Mouse (Mus musculus) urinary bladder, postnatal 10 days (tissue): ENCODE results near the gene Spz1.
"Not testable (repeated sequence)": the region's sequence is repeated elsewhere in the genome, so short reads cannot be mapped to it uniquely, and the experiment has no call there.

Experiments used
- DNase-seq: peaks from one replicate; pipeline ENCODE4 v3.0.0; 2022; ENCODE audit warnings: low spot score

Gene Spz1

DNA sequence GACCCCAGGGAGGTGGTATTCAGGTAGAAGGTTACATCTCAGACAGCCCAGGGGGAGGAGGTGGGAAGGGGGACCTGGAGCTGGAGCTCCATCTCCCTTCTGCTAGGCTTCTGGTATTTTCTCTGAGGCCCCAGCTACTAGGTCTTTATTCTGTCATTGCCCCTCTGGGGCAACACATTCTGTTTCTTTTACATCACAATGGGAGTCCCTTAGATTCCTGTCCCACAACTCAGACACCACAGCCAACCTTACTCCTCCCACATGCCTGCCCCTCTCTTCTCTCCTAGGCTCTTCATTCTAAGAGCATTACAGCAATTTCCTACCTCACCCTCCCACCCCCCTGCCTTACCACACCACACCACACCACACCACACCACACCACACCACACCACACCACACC lies at the start of gene Spz1:
Gene Spz1 (minus strand): TSS at position 101 of the 400 bp plus-strand sequence.
- no peak for DNase-seq

DNA sequence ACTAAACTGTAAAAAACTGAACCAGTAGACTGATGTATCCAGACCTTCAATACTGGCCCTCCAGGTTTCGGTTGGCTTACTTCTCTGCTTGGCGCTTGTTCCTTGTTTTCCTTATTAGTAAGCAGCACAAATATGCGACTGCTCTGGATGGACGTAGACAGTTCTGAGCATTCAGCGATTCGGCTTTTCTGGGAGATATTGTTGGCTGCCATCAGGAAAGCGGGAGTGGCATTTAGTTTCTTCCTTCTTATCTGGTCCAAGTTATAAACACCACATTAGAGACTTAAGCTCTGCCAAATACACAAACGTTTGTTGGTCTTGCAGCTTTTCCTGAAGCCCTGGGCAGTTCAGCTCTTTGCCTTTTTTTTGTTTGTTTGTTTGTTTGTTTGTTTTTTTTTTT lies 40.5 kb upstream of the Spz1 start:
- no peak for DNase-seq

DNA sequence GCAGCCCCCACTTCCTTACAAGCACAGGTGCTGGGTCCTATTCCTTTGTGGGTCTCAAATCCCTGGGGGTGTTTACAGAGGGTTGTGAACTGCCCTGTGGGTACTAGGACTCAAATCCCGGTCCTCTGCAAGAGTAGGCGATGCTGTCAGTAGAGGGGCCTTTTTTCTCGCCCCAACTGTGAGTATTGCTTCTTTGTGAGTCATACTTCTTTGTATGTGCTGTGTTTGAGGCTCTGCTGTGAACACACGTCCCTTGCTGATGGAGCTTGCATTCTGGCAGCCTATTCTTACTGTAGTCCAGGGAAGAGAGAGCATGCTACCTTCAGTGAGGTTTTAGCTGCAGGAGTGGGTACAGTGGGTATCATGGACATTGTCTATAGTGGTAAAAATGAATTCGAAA lies 39.2 kb upstream of the Spz1 start:
- DNase-seq = no peak

DNA sequence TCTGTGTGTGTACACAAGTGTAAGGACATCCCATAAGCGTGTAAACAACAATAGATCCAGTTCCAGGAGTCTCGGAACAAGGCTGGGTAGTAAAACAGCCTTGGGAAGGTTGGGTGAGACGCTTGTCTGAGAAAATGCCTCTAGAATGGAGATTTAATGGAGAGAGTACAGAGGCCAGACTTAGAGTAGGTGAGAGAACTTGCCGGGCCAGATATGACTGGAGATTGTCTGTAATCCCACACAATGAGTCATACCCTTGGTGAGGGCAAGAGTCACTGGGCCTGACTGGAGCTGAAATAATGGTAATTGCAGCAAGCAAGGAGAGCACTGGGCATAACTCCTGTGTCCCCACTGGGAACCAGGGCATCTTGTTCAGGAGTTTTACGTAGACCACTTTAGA lies 37.1 kb upstream of the Spz1 start:
- DNase-seq = no peak

DNA sequence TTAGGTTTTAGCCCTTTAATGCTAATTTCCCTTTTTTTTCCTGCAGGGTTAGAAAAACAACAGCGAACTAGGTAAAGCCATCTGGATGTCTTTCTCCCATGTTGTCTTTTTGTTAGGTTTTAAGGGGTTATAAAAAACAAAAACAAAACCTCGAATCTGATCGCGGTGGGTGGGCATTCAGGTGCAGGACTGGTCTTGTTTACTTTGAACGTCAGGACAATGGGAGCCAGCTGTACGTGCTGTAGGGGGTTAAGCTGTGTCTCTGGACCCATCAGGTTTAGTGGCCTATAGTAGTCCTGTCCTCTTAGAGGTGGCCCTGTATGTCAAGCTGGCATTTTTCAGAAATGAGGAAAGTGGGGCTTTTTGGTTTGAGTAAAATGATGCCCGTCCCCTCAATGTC lies 35.9 kb upstream of the Spz1 start:
- DNase-seq = no peak

DNA sequence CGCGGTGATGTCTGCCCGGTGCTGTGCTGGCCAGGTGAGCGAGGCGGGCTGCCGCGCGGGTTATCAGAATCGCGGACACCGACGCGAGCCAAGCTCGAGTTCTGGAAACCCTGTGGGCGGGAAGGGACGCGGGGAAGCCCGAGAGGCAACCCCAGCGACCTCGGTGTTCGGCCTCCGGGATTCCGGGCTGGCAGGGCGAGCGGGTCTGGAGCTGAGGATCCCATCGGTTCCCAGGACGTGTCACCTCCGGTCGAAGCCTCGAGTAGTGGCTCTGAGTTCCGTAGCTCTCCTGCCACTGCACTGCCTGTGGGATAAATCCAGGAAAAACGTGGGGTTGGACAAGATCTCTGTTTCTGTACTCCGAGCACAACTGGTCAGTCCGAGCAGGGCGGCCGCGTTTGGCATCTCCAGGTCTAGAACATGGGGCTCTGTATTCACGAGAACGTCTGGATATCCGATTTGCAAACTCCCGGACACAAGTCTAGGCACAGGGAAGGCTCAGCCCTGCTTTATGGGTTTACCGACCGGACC lies 35.3 kb upstream of the Spz1 start:
- no peak for DNase-seq

DNA sequence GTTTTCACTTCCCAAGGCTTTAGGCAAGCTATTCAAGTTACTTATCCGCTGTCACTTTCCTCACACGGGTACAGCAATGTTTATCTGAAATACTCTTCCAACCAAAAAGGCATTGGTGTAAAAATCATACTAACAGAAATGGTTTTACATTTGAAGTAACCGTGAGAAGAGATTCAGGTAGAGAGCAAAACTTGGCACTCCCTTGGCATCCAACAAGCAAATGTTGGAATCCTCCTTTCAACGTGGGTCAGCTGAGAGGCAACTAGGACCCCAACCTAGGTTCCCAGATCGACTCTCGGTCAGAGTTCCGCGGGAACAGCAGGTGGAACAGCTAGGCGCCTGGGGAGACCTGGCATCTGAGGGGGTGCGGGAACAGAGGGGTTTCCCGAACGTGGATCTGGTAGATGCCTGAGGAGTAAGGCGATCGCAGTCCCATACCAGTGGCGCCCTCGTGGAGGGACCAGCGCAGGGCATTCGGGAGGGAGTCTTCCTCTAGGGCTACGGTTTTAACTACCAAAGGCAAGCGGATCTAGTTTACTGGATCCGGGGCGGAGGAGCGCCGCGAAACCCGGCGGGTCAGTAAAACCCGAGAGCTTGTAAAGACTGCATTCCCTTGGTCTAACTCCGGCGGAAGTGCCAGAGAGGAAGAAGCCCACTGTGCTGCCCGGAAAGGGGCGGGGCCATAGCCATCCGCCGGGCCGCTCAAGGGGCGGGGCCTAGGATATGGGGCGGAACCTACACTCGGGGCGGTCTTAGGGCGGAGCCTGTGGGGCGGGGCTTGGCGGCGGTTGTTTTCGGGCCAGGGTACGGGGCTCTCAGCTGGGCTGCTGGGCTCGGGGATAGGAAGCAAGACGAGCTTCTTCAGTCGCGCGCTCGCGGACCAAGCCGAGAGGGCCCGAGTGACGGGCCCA lies 34.6 kb upstream of the Spz1 start, which contains the start of gene Serinc5:
Gene Serinc5 (plus strand): TSS at position 781 of the 911 bp plus-strand sequence.
- DNase-seq = peak; percentile 93

DNA sequence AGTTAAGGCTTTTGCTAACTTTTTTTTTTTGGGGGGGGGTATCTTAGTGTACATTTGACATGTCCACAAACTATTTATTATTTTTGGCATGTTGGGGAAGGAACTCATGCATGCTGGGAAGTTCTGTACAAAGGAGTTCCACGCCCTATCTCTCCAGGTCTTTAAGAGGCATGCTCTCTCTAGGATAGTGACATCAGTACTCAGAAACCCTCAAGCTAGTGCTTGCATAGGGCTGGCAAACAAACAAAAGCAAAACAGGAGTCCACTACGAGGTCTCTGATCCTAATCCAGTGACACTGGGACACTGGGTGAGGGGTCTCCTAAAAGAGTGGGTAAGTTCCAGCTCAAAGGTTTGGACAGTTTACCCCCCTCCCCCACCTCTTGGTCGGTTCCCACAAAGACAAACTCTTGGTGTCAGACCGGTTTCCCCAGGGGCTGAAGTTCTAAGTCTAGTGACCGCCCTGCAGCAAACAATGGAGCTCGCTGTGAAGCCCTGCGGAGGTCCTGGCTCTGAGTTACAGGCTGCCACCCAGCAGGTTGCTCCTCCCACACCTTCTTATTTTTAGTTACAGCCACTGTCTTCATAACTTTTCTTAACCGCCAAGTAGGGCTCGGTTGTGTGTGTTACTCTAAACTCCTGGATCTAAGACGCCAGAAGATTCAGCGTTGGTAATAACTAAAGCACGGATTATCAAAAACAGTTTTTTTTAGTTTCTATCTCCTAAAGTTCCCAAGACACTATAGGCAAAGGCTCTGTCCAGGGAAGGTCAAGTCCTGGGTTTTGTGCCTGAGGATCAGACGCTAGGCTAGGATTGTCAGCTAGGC lies 33.7 kb upstream of the Spz1 start:
- DNase-seq = no peak

DNA sequence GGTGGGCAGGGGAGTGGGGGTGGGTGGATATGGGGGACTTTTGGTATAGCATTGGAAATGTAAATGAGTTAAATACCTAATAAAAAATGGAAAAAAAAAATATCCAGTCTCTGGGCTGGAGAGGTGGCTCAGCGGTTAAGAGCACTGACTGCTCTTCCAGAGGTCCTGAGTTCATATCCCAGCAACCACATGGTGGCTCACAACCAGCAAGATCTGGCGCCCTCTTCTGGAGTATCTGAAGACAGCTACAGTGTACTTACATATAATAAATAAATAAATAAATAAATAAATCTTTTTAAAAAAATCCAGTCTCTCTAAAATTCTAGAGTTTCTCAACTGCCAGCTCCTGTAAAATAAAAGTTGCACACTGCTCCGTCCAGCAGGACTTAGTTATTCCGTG lies 29.3 kb upstream of the Spz1 start:
- DNase-seq = not testable (repeated sequence)

DNA sequence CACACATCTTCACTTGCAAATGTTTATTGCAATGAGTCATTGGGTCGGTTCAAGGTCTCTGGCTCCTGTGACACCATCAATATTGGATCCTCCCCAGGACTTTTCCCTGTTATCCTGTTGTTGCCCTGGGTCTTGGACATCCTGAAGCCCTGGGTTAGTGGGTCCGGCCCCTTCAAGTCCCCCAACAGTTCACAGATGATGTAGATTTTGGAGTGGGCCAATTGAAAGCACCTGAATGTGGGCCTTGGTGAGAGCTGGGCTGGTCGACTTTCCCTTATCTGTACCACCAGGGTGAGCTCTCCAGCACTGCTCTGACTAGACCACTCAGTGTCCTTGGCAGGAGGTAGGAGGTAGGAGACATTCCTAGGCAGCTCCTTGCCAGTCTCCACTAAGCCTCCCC lies 19.5 kb upstream of the Spz1 start:
- no peak for DNase-seq

DNA sequence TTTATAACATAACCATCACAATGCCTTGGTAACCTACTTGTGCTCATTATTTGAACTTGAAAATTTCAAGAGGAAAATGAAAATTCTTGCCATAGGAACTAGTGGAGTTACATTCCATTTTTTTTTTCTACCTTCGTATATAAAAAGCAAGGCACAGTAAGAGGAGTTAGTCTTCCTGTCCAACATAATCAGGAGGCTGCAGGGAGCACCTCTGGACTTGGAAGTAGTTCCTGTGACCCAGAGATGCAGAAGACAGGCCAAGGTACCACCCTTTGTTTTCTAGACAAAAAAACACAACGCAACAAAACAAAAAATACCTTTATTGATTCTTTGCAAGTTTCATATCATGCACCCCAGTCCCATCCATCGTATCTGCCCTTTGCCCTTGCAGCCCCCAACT lies 18.9 kb upstream of the Spz1 start:
- DNase-seq = no peak

DNA sequence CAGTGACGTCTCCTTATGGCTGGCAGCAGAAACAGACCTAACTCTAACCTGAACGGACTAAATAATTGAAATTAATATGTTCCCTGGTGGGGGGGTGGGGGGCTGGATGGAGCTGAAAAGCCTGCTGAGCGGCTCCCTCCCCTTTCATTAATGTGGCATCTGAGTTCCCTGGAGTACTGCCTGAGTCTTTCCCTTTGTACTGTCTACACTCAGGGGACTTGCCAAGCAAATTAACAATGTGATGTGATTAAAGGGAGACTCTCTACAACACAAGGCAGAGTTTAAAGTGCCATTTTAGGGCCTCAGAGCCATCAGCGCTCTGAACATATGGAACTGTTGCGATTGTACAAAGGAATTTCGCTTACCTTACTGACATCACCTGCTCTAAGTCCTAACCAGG lies 18.5 kb upstream of the Spz1 start:
- DNase-seq = no peak

DNA sequence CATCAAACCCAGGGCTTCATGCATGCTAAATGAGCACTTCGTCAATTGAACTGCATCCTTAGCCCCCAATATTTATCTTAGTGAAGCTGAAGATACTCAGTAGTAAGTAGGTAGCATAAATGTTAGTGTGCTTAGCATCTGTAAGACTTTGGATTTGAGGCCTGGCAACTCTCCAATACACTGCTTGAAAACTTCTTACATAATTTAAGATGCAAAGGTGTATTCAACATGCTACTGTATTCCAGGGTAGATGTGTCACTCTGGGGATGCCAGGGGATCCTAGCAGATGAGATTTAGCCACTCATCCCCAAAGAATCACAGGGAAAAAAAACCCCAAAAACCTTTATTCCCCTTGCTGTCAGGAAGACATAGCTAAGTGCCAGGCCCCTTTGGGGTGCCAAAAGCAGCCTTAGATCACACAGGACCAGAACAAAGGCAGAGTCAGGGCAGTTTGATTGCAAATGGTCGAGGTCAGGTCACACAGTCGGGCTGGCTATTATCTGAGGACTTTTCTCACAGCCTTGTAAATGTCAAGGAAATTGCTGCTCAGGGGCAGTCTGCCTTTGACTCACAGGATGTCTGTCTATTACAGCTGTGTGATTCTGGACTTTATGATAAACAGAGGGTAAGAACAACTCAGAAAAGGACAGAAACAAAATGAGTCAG lies 17.9 kb upstream of the Spz1 start:
- DNase-seq = no peak

DNA sequence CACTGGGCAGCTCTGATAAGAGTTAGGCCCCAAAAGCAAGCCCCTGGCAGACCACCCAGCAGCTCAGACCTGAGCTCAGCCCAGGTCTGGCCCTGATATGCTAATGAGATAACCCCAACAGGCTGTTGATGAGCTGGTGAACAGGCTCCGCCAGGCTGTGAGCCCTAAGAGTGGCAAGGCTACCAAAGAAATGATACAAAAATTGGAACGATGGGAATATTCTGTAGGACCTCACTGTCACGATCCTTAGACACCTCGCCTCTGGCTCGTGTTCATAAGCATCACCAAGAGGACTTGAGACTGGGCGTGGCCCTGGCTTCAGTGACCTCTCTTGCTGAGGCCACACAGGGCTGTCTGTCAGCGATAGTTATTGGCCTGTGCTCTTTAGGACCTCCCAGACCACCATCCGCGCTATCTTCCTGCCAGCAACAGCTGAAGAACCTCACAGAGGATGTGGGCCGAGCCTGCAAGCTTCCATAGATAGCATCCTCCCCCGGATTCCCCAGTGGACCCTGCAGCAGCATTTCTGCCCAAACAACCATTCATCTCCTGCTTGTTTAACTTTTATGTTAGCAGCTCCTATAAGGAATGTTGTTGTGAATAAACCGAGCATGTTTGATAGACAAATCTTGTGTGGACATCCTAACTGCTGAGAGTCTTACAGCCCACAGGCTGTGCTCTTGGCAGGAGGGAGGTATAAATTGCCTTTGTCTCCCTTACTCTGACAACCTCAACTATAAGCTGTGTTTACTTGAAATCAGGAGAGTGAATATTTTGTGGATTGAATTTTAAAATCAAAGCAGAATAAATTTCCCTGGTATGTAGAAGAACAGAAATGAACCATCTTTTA lies 17.0 kb upstream of the Spz1 start:
- DNase-seq = no peak

DNA sequence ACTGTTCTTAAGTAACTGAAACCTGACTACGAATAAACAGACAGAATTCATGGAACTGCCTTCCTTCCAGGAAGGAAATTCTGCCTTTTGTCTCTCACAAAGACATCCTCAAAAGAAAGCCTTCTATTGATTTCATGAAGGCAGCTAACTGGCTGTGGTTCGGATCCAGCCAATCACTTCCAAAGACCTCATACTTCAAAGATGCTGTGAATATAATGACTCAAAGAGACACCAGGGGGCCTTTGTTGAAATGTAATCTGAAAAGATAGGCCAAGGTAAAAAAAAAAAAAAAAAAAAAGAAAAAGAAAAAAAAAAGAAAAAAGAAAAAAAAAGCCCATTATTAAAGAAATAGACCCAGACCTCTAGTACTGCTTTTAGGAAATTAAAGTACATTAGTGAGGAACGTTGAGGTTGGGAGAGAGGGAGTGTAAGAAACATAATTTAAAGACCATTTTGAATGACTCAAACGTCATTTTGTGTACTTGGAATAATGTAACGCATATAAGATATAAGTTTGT lies 16.4 kb upstream of the Spz1 start:
- DNase-seq = no peak

DNA sequence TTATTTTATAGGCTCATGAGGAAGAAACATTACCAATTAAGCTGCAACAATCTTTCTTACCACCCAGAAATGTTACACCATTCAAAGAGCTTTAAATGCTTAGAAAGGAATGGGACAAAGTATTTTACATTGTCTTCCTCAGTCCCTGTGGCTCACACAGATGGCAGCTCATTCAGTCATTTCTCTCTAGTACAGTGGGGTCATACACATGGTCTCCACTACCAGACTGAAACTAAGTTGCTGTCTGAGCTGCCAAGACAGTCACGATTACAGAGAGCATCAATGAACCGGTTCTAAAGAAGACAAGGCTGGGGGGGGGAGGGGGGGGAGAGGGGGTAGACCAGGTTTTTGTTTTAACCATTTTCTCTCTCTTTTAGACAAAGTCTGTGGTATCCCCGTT lies 15.3 kb upstream of the Spz1 start:
- DNase-seq = no peak

DNA sequence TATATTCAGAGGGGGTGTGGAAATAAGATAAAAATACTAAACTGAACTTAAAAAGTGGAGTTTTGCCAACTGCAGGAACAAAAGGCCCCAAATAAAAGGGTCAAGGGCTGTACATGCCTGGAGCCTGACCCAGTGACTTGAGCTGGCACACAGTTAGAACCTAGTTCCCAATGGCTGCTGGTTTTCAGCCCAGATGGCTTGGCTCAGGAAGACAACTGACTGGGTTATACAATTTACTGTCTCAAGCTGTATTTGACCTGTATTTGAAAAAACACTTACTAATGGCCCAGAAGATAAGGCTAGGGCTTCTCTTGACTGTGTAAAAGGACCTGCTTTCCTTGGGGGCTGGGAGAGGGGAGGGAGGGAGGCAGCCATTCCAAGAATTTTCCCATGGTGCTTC lies 13.3 kb upstream of the Spz1 start:
- no peak for DNase-seq

DNA sequence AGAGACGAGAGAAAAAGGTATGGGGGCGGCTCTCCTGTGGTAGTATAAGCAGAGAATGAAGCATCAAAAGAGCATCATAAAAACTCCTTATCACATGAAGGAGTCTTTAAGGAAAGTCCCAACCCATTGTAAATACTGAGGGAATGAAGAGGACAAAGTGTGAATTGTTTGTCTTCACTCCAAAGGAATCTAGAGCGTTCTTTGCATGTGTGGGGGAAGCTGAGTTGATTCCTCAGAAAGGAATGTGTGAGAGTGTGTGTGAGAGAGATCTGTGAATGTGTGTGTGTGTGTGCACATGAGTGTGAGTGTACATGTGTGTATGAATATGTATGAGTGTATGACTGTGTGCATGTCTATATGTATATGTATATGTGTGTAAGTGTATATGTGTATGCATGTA lies 12.7 kb upstream of the Spz1 start:
- DNase-seq = no peak

DNA sequence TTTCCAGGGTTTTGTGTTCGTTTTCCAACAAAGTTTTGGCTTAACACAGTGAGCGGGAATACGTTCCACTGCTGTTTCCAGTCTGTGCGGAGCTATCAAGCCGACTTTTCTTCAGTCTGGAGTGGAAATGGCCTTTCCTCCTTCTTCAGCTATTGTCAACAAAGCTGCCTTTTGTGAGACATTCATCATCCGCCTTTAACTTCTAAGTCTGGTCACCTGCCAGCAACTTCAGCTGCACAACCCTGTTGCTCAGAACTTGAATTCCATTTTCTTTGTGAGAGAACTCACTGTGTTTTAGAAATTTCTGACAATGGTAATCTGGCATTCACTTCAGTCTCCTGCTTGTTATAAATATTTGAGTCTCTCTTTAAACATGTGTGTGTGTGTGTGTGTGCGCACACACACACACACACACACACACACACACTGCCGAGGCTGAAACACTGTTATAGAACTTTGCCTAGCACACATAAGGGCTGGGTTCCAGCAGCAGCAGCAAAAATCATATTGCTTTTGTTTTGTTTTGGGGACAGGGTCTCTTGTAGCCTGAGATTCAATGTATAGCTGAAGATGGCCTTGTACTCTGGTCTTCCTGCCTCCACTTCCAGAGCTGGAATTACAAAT lies 8.2 kb upstream of the Spz1 start:
- DNase-seq = no peak

DNA sequence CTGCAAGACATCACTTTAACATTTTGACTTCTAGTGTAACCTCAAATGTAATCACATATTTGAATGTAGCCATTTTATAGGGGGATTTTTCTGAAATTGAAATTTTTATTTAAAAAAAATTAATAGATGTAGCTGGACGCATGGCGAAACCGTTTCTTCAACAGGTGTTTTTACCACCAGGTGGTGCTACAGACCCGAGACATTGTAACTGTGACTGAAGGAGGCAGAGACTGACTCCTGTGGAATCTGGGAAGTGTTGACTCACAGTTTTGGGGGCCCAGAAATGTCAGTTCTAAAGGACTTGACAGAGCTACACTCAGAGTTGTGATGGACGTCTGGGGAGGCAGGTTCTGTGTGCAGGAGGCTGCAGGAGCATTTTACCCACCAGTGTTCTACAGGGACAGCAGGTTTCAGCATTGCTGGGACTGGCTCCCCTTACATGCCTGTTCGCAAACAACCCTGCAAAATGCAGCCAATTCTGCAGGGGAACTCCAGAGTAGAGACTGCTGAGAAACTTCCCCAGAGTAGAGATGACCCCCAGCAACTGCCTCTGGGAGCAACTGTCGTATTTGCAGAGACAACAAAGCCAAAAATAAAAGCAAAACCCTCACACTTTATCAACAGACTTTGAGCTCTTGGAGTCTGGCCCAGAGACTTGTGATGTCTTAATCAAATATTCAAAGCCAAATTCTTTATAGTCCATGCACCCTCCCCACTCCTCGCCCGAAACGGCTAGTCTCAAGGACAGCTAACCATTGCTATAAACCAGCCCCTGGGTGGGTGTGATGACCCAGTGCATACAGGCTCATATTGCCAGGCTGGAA lies 4.5 kb upstream of the Spz1 start:
- DNase-seq = no peak
